Mouse (Mus musculus) naive thymus-derived CD4-positive, alpha-beta T cell, adult 5 months (primary cell): ENCODE results near the gene Rhog. TPM values are rescaled to one million over a fixed set of nuclear protein-coding genes. Genes with fewer than 3 reads are reported as not detected.

Experiments
- polyA plus RNA-seq: library from polyadenylated mRNA; unstranded; fragments of 100-300 nt; shearing (Covaris generic); gene quantifications from one replicate; pipeline ENCODE4 v1.2.1, GENCODE M21; 2017

The Rhog gene
- 432 TPM for polyA plus RNA-seq

DNA sequence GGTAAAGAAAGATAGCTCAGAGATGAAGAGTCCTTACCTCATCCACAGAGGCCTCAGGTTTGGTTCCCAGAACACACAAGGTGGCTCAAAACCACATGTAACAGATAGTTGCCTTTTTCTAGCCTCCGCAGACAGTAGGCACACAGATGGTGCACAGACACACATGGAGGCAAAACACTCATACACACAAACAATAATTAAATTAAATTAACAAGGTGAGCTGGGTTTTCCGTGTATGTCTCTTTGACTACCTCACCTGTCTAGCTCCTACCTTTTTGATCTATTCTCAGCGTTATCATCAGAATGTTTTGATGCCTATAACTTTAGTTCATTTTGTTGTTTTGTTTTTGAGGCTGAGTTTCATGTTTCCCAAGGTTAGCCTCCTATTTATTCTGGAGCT, at the start of gene Rhog:
Gene Rhog (minus strand): TSS at position 101 of the 400 bp plus-strand sequence.

DNA sequence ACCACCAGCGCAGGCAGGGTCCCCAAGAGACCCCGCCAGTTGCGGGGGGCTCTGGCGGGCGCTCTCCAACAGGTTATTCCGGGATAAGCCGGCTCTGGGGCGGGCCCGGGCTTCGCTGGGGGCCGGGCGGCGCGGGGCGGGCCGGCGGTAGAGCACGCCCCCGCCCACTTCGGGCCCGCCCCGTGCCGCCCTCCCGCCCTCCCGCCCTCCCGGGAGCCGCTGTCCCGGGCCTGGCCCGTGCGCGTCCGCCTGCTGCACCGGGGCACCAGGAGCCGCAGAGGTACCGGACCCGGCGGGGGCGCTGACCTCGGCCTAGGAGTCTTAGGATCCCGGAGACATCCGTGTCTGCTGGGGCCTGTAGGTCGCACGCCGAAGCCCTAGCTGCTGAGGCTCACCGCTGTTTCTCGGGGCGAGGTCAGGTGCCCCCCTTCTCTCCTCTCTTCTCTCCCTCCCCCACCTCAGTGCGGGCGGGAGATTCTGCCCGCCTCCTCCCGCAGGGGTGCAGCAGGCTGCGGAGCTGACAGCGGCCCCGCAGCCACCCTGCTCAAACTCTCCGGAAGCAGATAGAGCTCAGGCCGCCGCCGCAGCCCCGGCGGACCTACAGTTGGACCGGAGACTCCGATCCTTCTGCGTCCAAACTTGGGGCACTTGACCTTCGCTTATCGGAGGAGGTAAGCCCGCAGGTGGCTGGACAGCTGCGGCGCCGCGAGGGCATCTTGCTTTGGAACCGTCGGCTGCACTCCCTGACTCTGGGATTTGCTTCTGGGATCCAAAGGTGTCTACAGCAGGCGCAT, 11.9 kb upstream of the Rhog start, which contains the start of gene Stim1:
Gene Stim1 (plus strand): TSS at position 206 of the 794 bp plus-strand sequence.

DNA sequence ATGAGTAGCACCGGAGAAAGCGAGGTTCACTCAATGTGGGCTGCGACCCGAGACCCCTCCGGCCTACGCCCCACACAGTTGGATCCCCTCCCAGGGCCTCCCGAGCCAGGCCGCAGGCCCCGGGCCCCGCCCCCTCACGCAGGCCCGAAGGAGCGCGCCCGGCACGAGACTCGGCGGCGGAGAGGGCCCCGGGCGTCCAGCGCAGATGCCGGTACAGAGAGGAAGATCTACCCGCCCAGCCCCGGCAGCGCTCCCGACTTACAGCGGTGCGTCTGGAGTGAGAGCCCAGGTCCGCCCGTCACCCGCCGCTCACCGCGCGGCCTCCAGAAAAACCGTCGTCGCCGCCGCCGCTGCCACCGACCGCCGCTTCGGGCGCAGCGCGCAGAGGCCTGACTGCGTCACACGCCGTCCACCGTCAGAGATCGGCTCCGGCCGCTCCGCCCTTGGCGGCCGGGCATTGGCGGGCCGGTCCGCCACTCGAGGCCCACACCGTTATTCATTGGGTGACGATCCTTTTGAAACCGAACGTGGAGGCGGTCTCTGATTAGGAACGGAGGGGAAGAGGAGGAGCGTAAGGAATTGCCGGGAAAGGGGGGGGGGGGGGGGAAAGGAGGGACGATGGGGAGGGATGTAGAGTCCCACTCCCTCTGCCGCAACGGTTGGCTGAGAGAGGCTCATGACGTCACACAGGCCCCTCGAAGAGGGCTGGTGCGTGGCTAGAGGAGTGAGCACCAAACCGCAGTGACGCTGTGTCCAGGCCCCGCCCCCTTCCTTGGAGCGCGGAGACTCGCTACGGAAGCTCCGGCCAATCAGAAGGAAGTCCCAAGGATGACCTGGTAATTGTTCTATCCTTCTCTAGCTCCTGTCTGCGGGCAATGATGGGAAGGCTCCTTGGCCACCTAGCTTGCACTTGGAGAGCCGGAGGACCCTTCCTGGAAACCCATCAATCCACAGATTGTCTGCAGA, 45.8 kb downstream of the Rhog start, which contains the start of the genes Nup98 and Pgap2:
Gene Nup98 (minus strand): TSS at position 421 of the 966 bp plus-strand sequence.
Gene Pgap2 (plus strand): TSS at position 453 of the 966 bp plus-strand sequence.

Other genes starting within 250 kb of the Rhog start
- gene Il18bp, start 237.4 kb downstream of the Rhog start, polyA plus RNA-seq = 2.8 TPM
- gene Rnf121, start 190.6 kb downstream of the Rhog start, polyA plus RNA-seq = 23.8 TPM
- 43.4 TPM for gene Xndc1, start 190.5 kb downstream of the Rhog start, polyA plus RNA-seq
- 1.5 TPM for gene Xntrpc, start 190.3 kb downstream of the Rhog start, polyA plus RNA-seq
- gene Trpc2, start 172.9 kb downstream of the Rhog start, polyA plus RNA-seq = 0.45 TPM
- gene Art1, start 154.3 kb downstream of the Rhog start, polyA plus RNA-seq = not detected
- gene Art5, start 146.6 kb downstream of the Rhog start, polyA plus RNA-seq = 0.27 TPM
- not detected for gene Chrna10, start 139.2 kb downstream of the Rhog start, polyA plus RNA-seq
- gene Nup98, start 45.9 kb downstream of the Rhog start, polyA plus RNA-seq = 110 TPM
- gene Pgap2, start 45.8 kb downstream of the Rhog start, polyA plus RNA-seq = 34.5 TPM
- 194 TPM for gene Stim1, start 11.8 kb upstream of the Rhog start, polyA plus RNA-seq
- 28.8 TPM for gene Rrm1, start 185.6 kb upstream of the Rhog start, polyA plus RNA-seq
- gene Olfr543, start 225.6 kb upstream of the Rhog start, polyA plus RNA-seq = not detected
- 0.14 TPM for gene Olfr544, start 232.3 kb upstream of the Rhog start, polyA plus RNA-seq
- gene Olfr545, start 243.5 kb upstream of the Rhog start, polyA plus RNA-seq = not detected